Mouse (Mus musculus) CH12F3 (cell line): ENCODE results near the gene Gdpd1.

Experiments
- in situ Hi-C: fragments of 300-500 bp; cut with MboI; formaldehyde crosslinking; loops from 2 replicates; pipeline ENCODE4 v1.14.3; 2020; ENCODE audit warnings: low sequenced_read_pairs

The Gdpd1 gene

GRCm38 (mm10) chr11:86993041-86994037 is 80.5 kb downstream of the Gdpd1 start, which contains the start of gene Ypel2:
Gene Ypel2 (minus strand): TSS chr11:86993707.
- in situ Hi-C loops = no loop called here

- in situ Hi-C loops = no loop called here
Measured at GRCm38 (mm10) chr11:86992461-86992988, 81.3 kb downstream of the Gdpd1 start.

GRCm38 (mm10) chr11:86991241-86991640 is 82.6 kb downstream of the Gdpd1 start:
- in situ Hi-C loops = no loop called here

- in situ Hi-C loops = no loop called here
Measured at GRCm38 (mm10) chr11:86990309-86990708, 83.6 kb downstream of the Gdpd1 start.

- in situ Hi-C loops = no loop called here
Measured at GRCm38 (mm10) chr11:86984990-86985389, 88.9 kb downstream of the Gdpd1 start.
